Mouse (Mus musculus): ENCODE measurements around the gene Tmem91. TPM values are rescaled to one million over a fixed set of nuclear protein-coding genes. Genes with fewer than 3 reads are reported as not detected.

Gene Tmem91
- polyA plus RNA-seq, 1 experiment from 2014 or later = 2.2 TPM

GRCm38 (mm10) chr7:25670096-25670495 is 4.9 kb downstream of the Tmem91 start:
- H3K27ac ChIP-seq (ENCODE audit: low read depth, low read length) = no peak overlapping the region
- ATAC-seq (ENCODE audit: low FRiP score) = no peak
- H3K9ac ChIP-seq (ENCODE audit: low read depth, low read length) = no peak overlapping the region
- 93% methylated on average over 4 of the region's 4 CpGs for WGBS
- no peaks in the 10 kb centered on the region for H3K36me3 ChIP-seq (ENCODE audit: control insufficient read depth, insufficient read depth, low read length)
- DNase-seq (ENCODE audit: low spot score) = no peak
- H3K27me3 ChIP-seq (ENCODE audit: control insufficient read depth, insufficient read depth, low read length) = peaks cover 19% of the 10 kb centered on the region
- no peak overlapping the region for H3K4me3 ChIP-seq (ENCODE audit: low read depth, low read length)
- H3K4me2 ChIP-seq (replicated peaks; ENCODE audit: low read depth, low read length) = no peak overlapping the region
- no peaks in the 10 kb centered on the region; the same call in 1 of the 2 replicates for H3K4me1 ChIP-seq (replicated peaks; ENCODE audit: control insufficient read depth, insufficient read depth, low read length)
- H3K9me3 ChIP-seq (ENCODE audit: control insufficient read depth, low read length) = no peaks in the 10 kb centered on the region

GRCm38 (mm10) chr7:25669631-25670030 is 5.3 kb downstream of the Tmem91 start:
- H3K4me1 ChIP-seq (replicated peaks; ENCODE audit: control insufficient read depth, insufficient read depth, low read length) = no peaks in the 10 kb centered on the region; the same call in 1 of the 2 replicates
- ATAC-seq (ENCODE audit: low FRiP score) = no peak

GRCm38 (mm10) chr7:25669158-25669557 is 5.8 kb downstream of the Tmem91 start:
- no peak overlapping the region for H3K4me3 ChIP-seq (ENCODE audit: low read depth, low read length)
- H3K36me3 ChIP-seq (ENCODE audit: control insufficient read depth, insufficient read depth, low read length) = no peaks in the 10 kb centered on the region
- DNase-seq (ENCODE audit: low spot score) = no peak
- no peak overlapping the region for H3K4me2 ChIP-seq (replicated peaks; ENCODE audit: low read depth, low read length)
- 84% methylated on average over 10 of the region's 10 CpGs for WGBS
- ATAC-seq (ENCODE audit: low FRiP score) = no peak
- H3K27ac ChIP-seq (ENCODE audit: low read depth, low read length) = no peak overlapping the region
- H3K27me3 ChIP-seq (ENCODE audit: control insufficient read depth, insufficient read depth, low read length) = peaks cover 9% of the 10 kb centered on the region
- no peaks in the 10 kb centered on the region for H3K4me1 ChIP-seq (replicated peaks; ENCODE audit: control insufficient read depth, insufficient read depth, low read length)
- no peak overlapping the region for H3K9ac ChIP-seq (ENCODE audit: low read depth, low read length)
- H3K9me3 ChIP-seq (ENCODE audit: control insufficient read depth, low read length) = no peaks in the 10 kb centered on the region

More at GRCm38 (mm10) chr7:25669631-25670030, 5.3 kb downstream of the Tmem91 start:
- no peak overlapping the region for H3K4me2 ChIP-seq (replicated peaks; ENCODE audit: low read depth, low read length)
- no peaks in the 10 kb centered on the region for H3K36me3 ChIP-seq (ENCODE audit: control insufficient read depth, insufficient read depth, low read length)
- H3K4me3 ChIP-seq (ENCODE audit: low read depth, low read length) = no peak overlapping the region
- no peak for DNase-seq (ENCODE audit: low spot score)
- peaks cover 14% of the 10 kb centered on the region for H3K27me3 ChIP-seq (ENCODE audit: control insufficient read depth, insufficient read depth, low read length)
- 85% methylated on average over 9 of the region's 9 CpGs for WGBS
- H3K9me3 ChIP-seq (ENCODE audit: control insufficient read depth, low read length) = no peaks in the 10 kb centered on the region
- no peak overlapping the region for H3K27ac ChIP-seq (ENCODE audit: low read depth, low read length)
- H3K9ac ChIP-seq (ENCODE audit: low read depth, low read length) = no peak overlapping the region

DNA sequence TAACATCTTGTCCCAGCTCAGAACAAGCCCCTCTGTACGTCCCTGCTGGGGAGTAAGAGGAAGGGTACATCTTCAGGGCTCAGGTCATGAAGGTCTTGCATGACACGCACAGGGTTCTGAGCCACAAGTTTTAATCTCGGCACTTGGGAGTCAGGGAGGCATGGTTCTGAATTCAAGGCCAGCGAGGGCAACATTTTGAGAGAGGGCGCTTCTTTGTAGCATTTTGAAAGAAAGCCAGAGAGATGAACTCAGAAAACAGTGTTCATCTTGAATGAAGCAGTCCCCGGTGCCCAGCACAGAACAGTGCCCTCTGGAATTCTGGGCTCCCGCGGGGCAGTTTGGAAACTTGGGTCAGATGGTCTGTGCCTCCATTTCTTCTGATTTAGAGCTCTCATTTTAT is 8.6 kb downstream of the Tmem91 start:
- Histone ChIP-seq H3K4me2 (replicated peaks; ENCODE audit: low read depth, low read length) (no peak overlapping the region), H3K4me1 (replicated peaks; ENCODE audit: control insufficient read depth, insufficient read depth, low read length) (no peaks in the 10 kb centered on the region), H3K9me3 (ENCODE audit: control insufficient read depth, low read length) (no peaks in the 10 kb centered on the region), H3K27me3 (ENCODE audit: control insufficient read depth, insufficient read depth, low read length) (no peaks in the 10 kb centered on the region), H3K36me3 (ENCODE audit: control insufficient read depth, insufficient read depth, low read length) (no peaks in the 10 kb centered on the region), H3K4me3 (ENCODE audit: low read depth, low read length) (no peak overlapping the region), H3K27ac (ENCODE audit: low read depth, low read length) (no peak overlapping the region), H3K9ac (ENCODE audit: low read depth, low read length) (no peak overlapping the region)
- WGBS = 94% methylated on average over 8 of the region's 8 CpGs
- no peak for DNase-seq (ENCODE audit: low spot score)
- no peak for ATAC-seq (ENCODE audit: low FRiP score)

DNA sequence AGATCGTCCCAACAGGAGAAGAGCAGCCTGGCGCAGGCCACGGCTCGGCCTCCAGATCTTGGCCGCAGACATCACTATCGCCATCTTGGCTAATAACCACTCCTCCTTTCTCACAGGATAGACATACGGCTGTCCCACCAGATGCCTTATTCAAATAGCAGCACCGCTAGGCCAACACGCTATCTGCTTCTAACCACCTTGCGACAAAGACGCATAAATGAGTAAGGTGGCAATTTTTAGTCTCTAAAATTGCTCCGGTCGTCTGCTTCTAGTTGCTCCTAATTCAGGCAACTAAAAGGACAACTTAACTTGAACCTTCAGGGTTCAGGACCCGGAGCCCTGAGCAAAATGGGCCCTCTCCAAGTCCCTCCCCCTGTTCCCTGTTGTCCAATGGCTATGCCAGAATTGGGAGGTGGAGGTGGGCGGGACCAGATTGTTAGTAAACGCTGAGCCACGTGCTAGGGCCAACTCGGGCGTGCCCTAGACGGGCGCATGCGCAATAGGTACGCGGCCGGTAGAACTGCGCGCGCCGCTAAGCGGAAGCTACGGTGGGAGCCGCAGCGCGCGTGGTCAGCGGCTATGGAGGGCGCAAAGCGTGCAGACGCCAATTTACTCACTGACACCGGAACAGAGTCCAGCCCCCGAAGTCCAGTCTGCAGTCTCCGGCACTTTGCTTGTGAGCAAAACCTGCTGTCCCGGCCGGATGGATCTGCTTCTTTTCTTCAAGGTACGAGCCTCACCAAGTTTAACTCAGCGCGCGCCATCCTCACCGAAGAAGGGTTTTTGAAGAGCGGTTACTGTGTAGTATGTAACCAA is 16.1 kb downstream of the Tmem91 start, which contains the start of the genes Bckdha and Exosc5:
TSS of gene Bckdha (minus strand) at position 325 of the 816 bp plus-strand sequence.
TSS of gene Exosc5 (plus strand) at position 508 of the 816 bp plus-strand sequence.
- Histone ChIP-seq H3K9me3 (ENCODE audit: control insufficient read depth, low read length) (no peaks in the 10 kb centered on the region), H3K4me2 (replicated peaks; ENCODE audit: low read depth, low read length) (peak within 1 kb of the TSS; percentile 68), H3K27ac (ENCODE audit: low read depth, low read length) (no peak within 1 kb of the TSS), H3K4me1 (replicated peaks; ENCODE audit: control insufficient read depth, insufficient read depth, low read length) (0 out of 2 replicates have a peak, but pooled peaks cover 3% of the 10 kb centered on the region), H3K9ac (ENCODE audit: low read depth, low read length) (peak within 1 kb of the TSS; percentile 69), H3K27me3 (ENCODE audit: control insufficient read depth, insufficient read depth, low read length) (no peaks in the 10 kb centered on the region), H3K4me3 (ENCODE audit: low read depth, low read length) (peak within 1 kb of the TSS; percentile 67), H3K36me3 (ENCODE audit: control insufficient read depth, insufficient read depth, low read length) (no peaks in the 10 kb centered on the region)
- ATAC-seq (ENCODE audit: low FRiP score) (peak; percentile 100), DNase-seq (ENCODE audit: low spot score) (peak; percentile 100)
- 0% methylated on average over 50 of the region's 50 CpGs for WGBS

DNA sequence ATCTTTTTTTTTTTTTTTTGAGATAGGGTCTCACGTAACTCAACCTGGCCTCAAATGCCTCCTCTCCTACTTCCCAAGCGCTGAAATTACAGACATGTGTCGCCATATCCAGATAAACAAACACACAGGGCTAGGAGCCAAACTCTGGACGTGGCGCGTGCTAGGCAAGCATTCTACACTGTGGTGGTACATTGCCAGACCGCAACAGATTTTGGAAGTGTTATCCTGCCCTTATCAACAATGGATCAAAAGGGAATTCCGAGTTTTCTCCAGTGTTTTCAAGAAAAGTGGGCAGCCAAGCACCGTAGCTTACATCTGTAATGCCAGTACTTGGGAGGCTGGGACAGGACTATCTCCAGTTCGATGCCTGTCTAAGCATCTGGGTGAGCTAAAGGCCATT is 17.2 kb downstream of the Tmem91 start:
- WGBS = 40% methylated on average over 10 of the region's 10 CpGs
- ATAC-seq (ENCODE audit: low FRiP score) (no peak), DNase-seq (ENCODE audit: low spot score) (peak; percentile 3)
- Histone ChIP-seq H3K9ac (ENCODE audit: low read depth, low read length) (no peak overlapping the region; the same call in 1 of the 2 replicates), H3K36me3 (ENCODE audit: control insufficient read depth, insufficient read depth, low read length) (no peaks in the 10 kb centered on the region), H3K4me3 (ENCODE audit: low read depth, low read length) (peak overlapping the region; percentile 67), H3K27ac (ENCODE audit: low read depth, low read length) (no peak overlapping the region), H3K27me3 (ENCODE audit: control insufficient read depth, insufficient read depth, low read length) (no peaks in the 10 kb centered on the region), H3K4me2 (replicated peaks; ENCODE audit: low read depth, low read length) (peak overlapping the region; percentile 45), H3K9me3 (ENCODE audit: control insufficient read depth, low read length) (no peaks in the 10 kb centered on the region), H3K4me1 (replicated peaks; ENCODE audit: control insufficient read depth, insufficient read depth, low read length) (0 out of 2 replicates have a peak, but pooled peaks cover 3% of the 10 kb centered on the region)

GRCm38 (mm10) chr7:25655601-25656428 is 19.2 kb downstream of the Tmem91 start:
- 78% methylated on average over 11 of the region's 11 CpGs for WGBS

GRCm38 (mm10) chr7:25652244-25652759 is 22.7 kb downstream of the Tmem91 start:
- no peak for DNase-seq (ENCODE audit: low spot score)

More at GRCm38 (mm10) chr7:25655601-25656428, 19.2 kb downstream of the Tmem91 start:
- Histone ChIP-seq H3K4me3 (ENCODE audit: low read depth, low read length) (no peak overlapping the region), H3K4me1 (replicated peaks; ENCODE audit: control insufficient read depth, insufficient read depth, low read length) (0 out of 2 replicates have a peak, but pooled peaks cover 3% of the 10 kb centered on the region), H3K9ac (ENCODE audit: low read depth, low read length) (no peak overlapping the region), H3K4me2 (replicated peaks; ENCODE audit: low read depth, low read length) (no peak overlapping the region), H3K9me3 (ENCODE audit: control insufficient read depth, low read length) (no peaks in the 10 kb centered on the region), H3K36me3 (ENCODE audit: control insufficient read depth, insufficient read depth, low read length) (no peaks in the 10 kb centered on the region), H3K27me3 (ENCODE audit: control insufficient read depth, insufficient read depth, low read length) (no peaks in the 10 kb centered on the region), H3K27ac (ENCODE audit: low read depth, low read length) (no peak overlapping the region)
- ATAC-seq (ENCODE audit: low FRiP score) = no peak
- no peak for DNase-seq (ENCODE audit: low spot score)

More at GRCm38 (mm10) chr7:25652244-25652759, 22.7 kb downstream of the Tmem91 start:
- ATAC-seq (ENCODE audit: low FRiP score) = no peak
- no peaks in the 10 kb centered on the region for H3K27me3 ChIP-seq (ENCODE audit: control insufficient read depth, insufficient read depth, low read length)
- no peak overlapping the region for H3K27ac ChIP-seq (ENCODE audit: low read depth, low read length)
- no peaks in the 10 kb centered on the region for H3K9me3 ChIP-seq (ENCODE audit: control insufficient read depth, low read length)
- no peak overlapping the region for H3K4me2 ChIP-seq (replicated peaks; ENCODE audit: low read depth, low read length)
- H3K4me3 ChIP-seq (ENCODE audit: low read depth, low read length) = no peak overlapping the region
- H3K36me3 ChIP-seq (ENCODE audit: control insufficient read depth, insufficient read depth, low read length) = no peaks in the 10 kb centered on the region
- 92% methylated on average over 11 of the region's 12 CpGs for WGBS
- H3K9ac ChIP-seq (ENCODE audit: low read depth, low read length) = no peak overlapping the region
- H3K4me1 ChIP-seq (replicated peaks; ENCODE audit: control insufficient read depth, insufficient read depth, low read length) = no peaks in the 10 kb centered on the region
